Mouse (Mus musculus): ENCODE measurements around the gene Kpna6. TPM values are rescaled to one million over a fixed set of nuclear protein-coding genes. Genes with fewer than 3 reads are reported as not detected.
A peak's percentile ranks its signal among the peaks of the same experiment; 100 is the strongest.

The Kpna6 gene
- polyA plus RNA-seq, 1 experiment from 2014 or later: 19.1 TPM

- ATAC-seq (ENCODE audit: low FRiP score, low read depth): peak; percentile 97
- WGBS: under 1% methylated on average over 59 of the region's 60 CpGs
Observed at GRCm38 (mm10) chr4:129640638-129641467, 31.7 kb downstream of the Kpna6 start, which contains the start of gene Txlna. Gene Txlna, minus strand, starts transcription at chr4:129641065.

GRCm38 (mm10) chr4:129640101-129640637 is 32.4 kb downstream of the Kpna6 start:
- no peaks in the 10 kb centered on the region for H3K9me3 ChIP-seq
- WGBS: 4% methylated on average over 17 of the region's 17 CpGs
- H3K4me2 ChIP-seq: peak overlapping the region; percentile 76

More at GRCm38 (mm10) chr4:129640638-129641467, 31.7 kb downstream of the Kpna6 start, which contains the start of gene Txlna:
- Histone ChIP-seq H3K27me3 (no peaks in the 10 kb centered on the region), H3K36me3 (peaks cover 26% of the 10 kb centered on the region), H3K27ac (replicated peaks) (peak within 1 kb of the TSS; percentile 98), H3K9ac (peak within 1 kb of the TSS; percentile 59), H3K4me1 (replicated peaks) (peaks cover 23% of the 10 kb centered on the region), H3K4me3 (peak within 1 kb of the TSS; percentile 78), H3K9me3 (no peaks in the 10 kb centered on the region), H3K4me2 (peak within 1 kb of the TSS; percentile 76)

GRCm38 (mm10) chr4:129639221-129639620 is 33.3 kb downstream of the Kpna6 start:
- no peaks in the 10 kb centered on the region for H3K9me3 ChIP-seq
- peak overlapping the region; percentile 78 for H3K4me3 ChIP-seq
- no peaks in the 10 kb centered on the region for H3K27me3 ChIP-seq
- H3K4me1 ChIP-seq (replicated peaks): peaks cover 23% of the 10 kb centered on the region
- H3K27ac ChIP-seq (replicated peaks): no peak overlapping the region
- peaks cover 32% of the 10 kb centered on the region for H3K36me3 ChIP-seq
- 0 out of 2 replicates have a peak overlapping the region, but pooled peaks have one; percentile 59 for H3K9ac ChIP-seq
- no peak for ATAC-seq (ENCODE audit: low FRiP score, low read depth)
- 81% methylated on average over 15 of the region's 15 CpGs for WGBS
- H3K4me2 ChIP-seq: peak overlapping the region; percentile 76

More at GRCm38 (mm10) chr4:129640101-129640637, 32.4 kb downstream of the Kpna6 start:
- Histone ChIP-seq H3K36me3 (peaks cover 29% of the 10 kb centered on the region), H3K27me3 (no peaks in the 10 kb centered on the region), H3K4me3 (peak overlapping the region; percentile 78), H3K27ac (replicated peaks) (peak overlapping the region; percentile 98), H3K4me1 (replicated peaks) (peaks cover 23% of the 10 kb centered on the region), H3K9ac (peak overlapping the region; percentile 59)
- ATAC-seq (ENCODE audit: low FRiP score, low read depth): no peak

GRCm38 (mm10) chr4:129633852-129634251 is 38.7 kb downstream of the Kpna6 start:
- H3K4me2 ChIP-seq: no peak overlapping the region
- WGBS: 95% methylated on average over 6 of the region's 6 CpGs
- H3K9ac ChIP-seq: no peak overlapping the region
- H3K36me3 ChIP-seq: peaks cover 81% of the 10 kb centered on the region
- no peak overlapping the region for H3K27ac ChIP-seq (replicated peaks)
- H3K4me3 ChIP-seq: no peak overlapping the region
- H3K4me1 ChIP-seq (replicated peaks): peaks cover 15% of the 10 kb centered on the region
- no peak for ATAC-seq (ENCODE audit: low FRiP score, low read depth)
- H3K27me3 ChIP-seq: no peaks in the 10 kb centered on the region
- no peaks in the 10 kb centered on the region for H3K9me3 ChIP-seq

GRCm38 (mm10) chr4:129631867-129632266 is 40.7 kb downstream of the Kpna6 start:
- no peak overlapping the region for H3K4me2 ChIP-seq
- no peaks in the 10 kb centered on the region for H3K27me3 ChIP-seq
- peaks cover 6% of the 10 kb centered on the region; the same call in 1 of the 2 replicates for H3K4me1 ChIP-seq (replicated peaks)
- peaks cover 93% of the 10 kb centered on the region for H3K36me3 ChIP-seq
- ATAC-seq (ENCODE audit: low FRiP score, low read depth): no peak
- no peak overlapping the region for H3K27ac ChIP-seq (replicated peaks)
- no peak overlapping the region for H3K4me3 ChIP-seq
- H3K9ac ChIP-seq: no peak overlapping the region
- 95% methylated on average over 12 of the region's 12 CpGs for WGBS
- H3K9me3 ChIP-seq: no peaks in the 10 kb centered on the region

GRCm38 (mm10) chr4:129630944-129631343 is 41.6 kb downstream of the Kpna6 start:
- no peak overlapping the region for H3K4me2 ChIP-seq
- no peak overlapping the region for H3K27ac ChIP-seq (replicated peaks)
- peaks cover 91% of the 10 kb centered on the region for H3K36me3 ChIP-seq
- H3K9ac ChIP-seq: no peak overlapping the region
- H3K4me1 ChIP-seq (replicated peaks): peaks cover 6% of the 10 kb centered on the region; the same call in 1 of the 2 replicates
- WGBS: 63% methylated on average over 4 of the region's 4 CpGs
- no peak overlapping the region for H3K4me3 ChIP-seq
- H3K9me3 ChIP-seq: no peaks in the 10 kb centered on the region
- no peaks in the 10 kb centered on the region for H3K27me3 ChIP-seq
- no peak for ATAC-seq (ENCODE audit: low FRiP score, low read depth)

GRCm38 (mm10) chr4:129626035-129626434 is 46.5 kb downstream of the Kpna6 start:
- Histone ChIP-seq H3K27ac (replicated peaks) (peak overlapping the region; percentile 97), H3K36me3 (peaks cover 44% of the 10 kb centered on the region), H3K27me3 (no peaks in the 10 kb centered on the region), H3K4me1 (replicated peaks) (peaks cover 44% of the 10 kb centered on the region), H3K4me2 (no peak overlapping the region), H3K9ac (no peak overlapping the region), H3K9me3 (no peaks in the 10 kb centered on the region), H3K4me3 (no peak overlapping the region)
- no peak for ATAC-seq (ENCODE audit: low FRiP score, low read depth)
- whole genome bisulfite sequencing: 79% methylated on average over 6 of the region's 6 CpGs

- no peak for ATAC-seq (ENCODE audit: low FRiP score, low read depth)
- WGBS: 45% methylated on average over 4 of the region's 4 CpGs
- Histone ChIP-seq H3K9me3 (no peaks in the 10 kb centered on the region), H3K4me2 (peak overlapping the region; percentile 80), H3K4me1 (replicated peaks) (peaks cover 46% of the 10 kb centered on the region), H3K4me3 (no peak overlapping the region), H3K27ac (replicated peaks) (peak overlapping the region; percentile 97), H3K27me3 (no peaks in the 10 kb centered on the region), H3K36me3 (peaks cover 39% of the 10 kb centered on the region), H3K9ac (0 out of 2 replicates have a peak overlapping the region, but pooled peaks have one; percentile 86)
Observed at GRCm38 (mm10) chr4:129625496-129625895, 47.1 kb downstream of the Kpna6 start.

GRCm38 (mm10) chr4:129625029-129625370 is 47.6 kb downstream of the Kpna6 start:
- Histone ChIP-seq H3K36me3 (peaks cover 34% of the 10 kb centered on the region), H3K9me3 (no peaks in the 10 kb centered on the region), H3K27me3 (no peaks in the 10 kb centered on the region), H3K27ac (replicated peaks) (peak overlapping the region; percentile 97), H3K4me2 (peak overlapping the region; percentile 80), H3K9ac (peak overlapping the region; percentile 86; the same call in 1 of the 2 replicates), H3K4me3 (peak overlapping the region; percentile 69), H3K4me1 (replicated peaks) (peaks cover 46% of the 10 kb centered on the region)
- ATAC-seq (ENCODE audit: low FRiP score, low read depth): no peak
- 0% methylated on average over 6 of the region's 6 CpGs for WGBS

GRCm38 (mm10) chr4:129624281-129625028 is 48.1 kb downstream of the Kpna6 start:
- Histone ChIP-seq H3K4me1 (replicated peaks) (peaks cover 46% of the 10 kb centered on the region), H3K36me3 (peaks cover 30% of the 10 kb centered on the region), H3K4me3 (peak overlapping the region; percentile 69), H3K9me3 (no peaks in the 10 kb centered on the region), H3K27ac (replicated peaks) (peak overlapping the region; percentile 97), H3K27me3 (no peaks in the 10 kb centered on the region), H3K9ac (peak overlapping the region; percentile 86), H3K4me2 (peak overlapping the region; percentile 80)
- peak; percentile 94 for ATAC-seq (ENCODE audit: low FRiP score, low read depth)
- WGBS: 0% methylated on average over 18 of the region's 18 CpGs

GRCm38 (mm10) chr4:129623681-129624091 is 48.9 kb downstream of the Kpna6 start, which contains the start of gene Ccdc28b:
Gene Ccdc28b, minus strand, starts transcription at chr4:129623947.
- peak within 1 kb of the TSS; percentile 80 for H3K4me2 ChIP-seq
- 1% methylated on average over 10 of the region's 10 CpGs for WGBS
- ATAC-seq (ENCODE audit: low FRiP score, low read depth): peak; percentile 3; the same call in 1 of the 2 replicates
- peak within 1 kb of the TSS; percentile 69 for H3K4me3 ChIP-seq
- H3K36me3 ChIP-seq: peaks cover 22% of the 10 kb centered on the region
- H3K4me1 ChIP-seq (replicated peaks): peaks cover 49% of the 10 kb centered on the region
- no peaks in the 10 kb centered on the region for H3K9me3 ChIP-seq
- H3K27ac ChIP-seq (replicated peaks): peak within 1 kb of the TSS; percentile 97
- no peaks in the 10 kb centered on the region for H3K27me3 ChIP-seq
- peak within 1 kb of the TSS; percentile 86 for H3K9ac ChIP-seq

All from hindbrain, embryonic 15.5 days (tissue).